Mouse (Mus musculus) Patski (cell line): Measurements from ENCODE around the gene Bsx. TPM values are rescaled to one million over a fixed set of nuclear protein-coding genes. Genes with fewer than 3 reads are reported as not detected.

ENCODE experiments used
- ATAC-seq: fragments of 100-300 bp; one replicate; pipeline ENCODE4 v1.8.0; 2021
- CTCF ChIA-PET: fragments of 350-600 bp; sonication (Branson Sonifier 250); formaldehyde crosslinking; loops from one replicate; lab custom pipeline; 2022; ENCODE audit warnings: inconsistent platforms; lab: Charles Lee
- POLR2A ChIA-PET: fragments of 350-600 bp; sonication (Branson Sonifier 250); formaldehyde crosslinking; loops from one replicate; lab custom pipeline; 2022; ENCODE audit warnings: antibody characterized with exemption, inconsistent platforms; lab: Charles Lee
- DNase-seq: peaks from one replicate; pipeline ENCODE4 v3.0.0-alpha.2; 2011; ENCODE audit warnings: low read depth, low spot score
- H3K27me3 ChIP-seq: fragments of 371-371 bp; one replicate; pipeline ENCODE4 v1.5.1; 2021
- CTCF ChIP-seq: fragments of 100-300 bp; IDR thresholded peaks from one replicate; pipeline ENCODE4 v1.5.1; 2021
- in situ Hi-C: fragments of 300-500 bp; cut with MboI; formaldehyde crosslinking; loops from 3 replicates; pipeline ENCODE4 v1.11.1; 2018; ENCODE audit warnings: low pct_unique_long_range_greater_than_20kb, mixed read lengths
- polyA plus RNA-seq: library from polyadenylated mRNA; unstranded; gene quantifications from one replicate; pipeline ENCODE4 v1.2.3, GENCODE M21; 2021

Bsx gene
- polyA plus RNA-seq, 1 experiment from 2014 or later = not detected

DNA sequence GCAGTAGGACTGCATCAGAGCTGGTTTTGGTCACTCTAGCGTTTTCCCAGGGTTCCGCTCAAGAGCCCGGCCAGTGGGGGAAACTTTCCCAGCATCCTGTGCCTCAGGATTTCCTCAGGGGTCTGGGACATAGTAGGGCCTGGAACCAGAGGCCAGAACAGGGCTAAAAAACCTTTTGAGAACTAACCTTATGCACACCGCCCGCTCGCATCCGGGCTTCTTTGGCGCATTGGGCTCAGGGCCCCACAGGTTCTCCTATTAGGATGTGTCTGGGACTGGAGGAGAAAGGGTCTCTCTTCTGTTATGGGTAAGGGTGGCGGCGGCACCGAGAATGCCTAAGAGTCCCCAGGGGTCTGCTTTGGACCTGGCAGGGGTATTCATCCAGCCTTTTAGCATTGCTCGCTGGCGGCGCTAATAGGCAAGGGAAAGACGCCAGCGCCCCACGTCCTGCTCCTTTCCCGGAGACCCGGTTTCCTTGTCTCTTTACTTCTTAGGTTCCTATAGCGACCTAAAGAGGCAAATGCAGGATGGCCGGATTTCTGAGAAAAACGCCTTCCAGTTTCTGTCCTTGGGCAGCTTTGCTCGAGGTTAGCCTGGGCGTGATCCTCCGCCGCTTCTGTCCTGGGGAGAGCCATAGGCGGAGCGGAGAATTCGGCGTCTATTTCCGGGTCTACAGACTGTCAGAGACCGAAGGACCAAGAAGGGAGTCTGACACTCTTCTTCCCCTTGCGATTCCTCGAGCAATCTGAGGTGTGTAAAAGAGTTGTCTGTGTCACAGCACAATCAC lies 2.4 kb upstream of the Bsx start:
- DNase-seq (no peak), ATAC-seq (no peak)
- ChIA-PET CTCF (no interaction called here), POLR2A (no interaction called here)
- TF ChIP-seq CTCF = no peak
- in situ Hi-C loops = no loop called here
- peaks cover 74% of the 10 kb centered on the region for H3K27me3 ChIP-seq

DNA sequence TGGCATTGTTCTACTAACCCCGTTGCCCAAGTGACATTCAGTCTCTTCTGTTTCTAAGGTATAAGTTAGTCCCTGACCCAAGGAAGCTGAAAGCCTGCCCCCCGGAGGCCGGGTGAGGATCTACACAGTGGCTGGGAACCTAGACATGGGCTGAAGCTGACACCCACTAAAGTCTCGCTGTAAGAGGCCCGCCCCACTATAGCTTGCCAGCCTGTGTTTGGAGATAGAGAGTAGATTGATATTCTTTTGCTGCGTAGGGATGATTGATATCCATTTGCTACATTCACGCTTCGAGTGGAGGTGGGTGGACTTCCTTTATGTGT lies 1.8 kb upstream of the Bsx start:
- CTCF ChIA-PET = no interaction called here
- ATAC-seq = no peak
- TF ChIP-seq CTCF = no peak
- POLR2A ChIA-PET = no interaction called here
- H3K27me3 ChIP-seq = peaks cover 76% of the 10 kb centered on the region
- in situ Hi-C loops = no loop called here
- no peak for DNase-seq

GRCm38 (mm10) chr9:40874961-40875360 lies 1.0 kb downstream of the Bsx start:
- DNase-seq (no peak), ATAC-seq (no peak)
- POLR2A ChIA-PET = no interaction called here
- no peak for TF ChIP-seq CTCF
- H3K27me3 ChIP-seq = peaks cover 74% of the 10 kb centered on the region
- in situ Hi-C loops = no loop called here
- CTCF ChIA-PET = no interaction called here

DNA sequence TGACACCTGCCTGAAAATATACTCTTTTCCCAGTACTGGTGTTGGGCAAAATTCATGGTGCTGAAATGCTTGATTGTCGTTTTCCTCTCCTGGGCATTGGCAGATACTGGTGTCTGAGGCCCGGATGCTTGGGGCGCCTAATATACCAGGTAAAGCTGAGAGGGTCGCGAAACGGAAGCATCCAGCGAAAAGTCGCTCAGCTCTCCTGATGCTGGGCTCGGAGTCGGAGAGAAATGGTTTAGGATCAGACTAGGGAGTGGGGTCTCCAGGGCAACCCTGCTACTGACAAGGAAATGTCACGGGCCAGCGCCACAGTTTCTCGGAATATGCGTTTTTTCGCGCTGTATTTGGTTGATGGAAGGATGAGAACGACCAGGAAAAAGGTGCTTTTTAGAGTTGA lies 1.5 kb downstream of the Bsx start:
- ATAC-seq (no peak), DNase-seq (no peak)
- TF ChIP-seq CTCF = no peak
- POLR2A ChIA-PET = no interaction called here
- peaks cover 73% of the 10 kb centered on the region for H3K27me3 ChIP-seq
- CTCF ChIA-PET = no interaction called here
- in situ Hi-C loops = no loop called here

GRCm38 (mm10) chr9:40876164-40876563 lies 2.2 kb downstream of the Bsx start:
- ChIA-PET CTCF (no interaction called here), POLR2A (no interaction called here)
- no peak for TF ChIP-seq CTCF
- no peak for DNase-seq
- peaks cover 72% of the 10 kb centered on the region for H3K27me3 ChIP-seq
- in situ Hi-C loops = no loop called here
- ATAC-seq = no peak

DNA sequence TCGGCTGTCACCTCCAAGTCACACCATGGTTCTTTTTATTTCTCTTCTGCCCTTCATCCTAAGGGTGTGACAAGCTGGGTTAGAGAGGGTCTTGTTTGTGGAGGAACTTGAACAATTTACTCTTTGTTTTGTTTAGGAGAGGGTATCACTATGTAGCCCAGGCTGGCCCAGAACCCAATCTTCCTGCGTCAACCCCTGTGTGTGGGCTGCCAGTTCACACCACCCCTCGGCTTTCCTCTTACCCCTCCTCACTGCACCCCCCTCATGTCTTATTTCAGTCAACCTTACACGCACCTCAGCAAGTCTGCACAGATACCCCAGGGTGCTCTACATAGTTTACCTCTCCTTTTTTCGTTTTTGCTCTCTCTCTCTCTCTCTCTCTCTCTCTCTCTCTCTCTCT lies 2.8 kb downstream of the Bsx start:
- peaks cover 73% of the 10 kb centered on the region for H3K27me3 ChIP-seq
- ChIA-PET CTCF (no interaction called here), POLR2A (no interaction called here)
- no peak for TF ChIP-seq CTCF
- DNase-seq (no peak), ATAC-seq (no peak)
- in situ Hi-C loops = no loop called here

- CTCF ChIA-PET = no interaction called here
- H3K27me3 ChIP-seq = peaks cover 68% of the 10 kb centered on the region
- ATAC-seq (no peak), DNase-seq (no peak)
- POLR2A ChIA-PET = no interaction called here
- in situ Hi-C loops = no loop called here
- TF ChIP-seq CTCF = no peak
Measured at GRCm38 (mm10) chr9:40877146-40877880, 3.4 kb downstream of the Bsx start.

GRCm38 (mm10) chr9:40877881-40878235 lies 3.9 kb downstream of the Bsx start:
- ChIA-PET CTCF (no interaction called here), POLR2A (no interaction called here)
- no peak for DNase-seq
- in situ Hi-C loops = no loop called here
- ATAC-seq = no peak
- peaks cover 66% of the 10 kb centered on the region for H3K27me3 ChIP-seq
- no peak for TF ChIP-seq CTCF

DNA sequence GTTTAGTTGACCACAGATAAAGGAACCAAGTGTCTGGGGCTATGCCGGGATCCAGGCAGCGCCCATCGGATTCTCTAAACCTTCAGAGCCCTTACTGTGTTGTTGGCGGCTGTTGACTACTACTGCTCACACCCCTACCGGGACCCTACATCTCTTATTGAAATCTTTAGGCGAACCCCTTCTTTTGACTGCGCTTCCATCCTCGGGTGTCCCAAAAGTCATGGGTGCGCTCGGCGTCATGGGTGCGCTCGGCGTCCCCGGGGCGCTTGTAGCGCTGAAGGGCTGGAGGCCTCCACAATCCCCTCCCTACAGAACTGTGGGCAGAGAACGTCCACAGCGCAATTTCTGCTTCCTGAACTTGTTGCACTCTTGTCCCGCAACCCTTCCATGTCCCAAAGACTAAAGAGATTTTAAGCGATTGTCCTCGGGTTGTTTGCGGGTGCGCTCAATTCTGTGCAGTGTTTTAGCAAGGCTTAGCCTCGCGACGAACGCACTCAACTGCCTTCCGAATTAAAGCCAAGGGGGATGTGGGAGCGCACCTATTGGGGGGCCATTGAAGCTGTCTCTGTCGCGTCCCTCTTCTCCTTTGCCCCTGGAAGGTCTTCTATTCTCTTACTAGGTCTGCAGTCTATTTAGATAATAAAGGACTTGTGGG lies 4.5 kb downstream of the Bsx start:
- ChIA-PET POLR2A (no interaction called here), CTCF (no interaction called here)
- in situ Hi-C loops = no loop called here
- ATAC-seq (no peak), DNase-seq (no peak)
- no peak for TF ChIP-seq CTCF
- H3K27me3 ChIP-seq = peaks cover 63% of the 10 kb centered on the region

- peaks cover 60% of the 10 kb centered on the region for H3K27me3 ChIP-seq
- POLR2A ChIA-PET = no interaction called here
- no peak for DNase-seq
- no peak for TF ChIP-seq CTCF
- no peak for ATAC-seq
- CTCF ChIA-PET = no interaction called here
- in situ Hi-C loops = no loop called here
Measured at GRCm38 (mm10) chr9:40878998-40879397, 5.1 kb downstream of the Bsx start.

GRCm38 (mm10) chr9:40885669-40886068 lies 11.7 kb downstream of the Bsx start:
- ChIA-PET POLR2A (no interaction called here), CTCF (no interaction called here)
- H3K27me3 ChIP-seq = peaks cover 51% of the 10 kb centered on the region
- DNase-seq (no peak), ATAC-seq (no peak)
- in situ Hi-C loops = no loop called here
- TF ChIP-seq CTCF = no peak
